In genomic region chr9:57688158-57688557, GRCm38 (mm10) we compare ENCODE assay signal across 8 mouse cellular contexts. TPM values are rescaled to one million over a fixed set of nuclear protein-coding genes. Genes with fewer than 3 reads are reported as not detected.
DNase-seq lines count a peak whose midpoint lies in the region; ATAC-seq and TF ChIP-seq lines count a peak whose summit lies in the region.

No protein-coding gene starts in this region.

- no peaks in the 10 kb centered on the region for H3K27me3 ChIP-seq in thymus, adult 2 months (ENCODE audit: control insufficient read depth, insufficient read depth, low read length)
- H3K27me3 ChIP-seq in splenic B cell, adult 2 months (ENCODE audit: control insufficient read depth, insufficient read depth, low read length, poor library complexity, severe bottlenecking): no peaks in the 10 kb centered on the region; the same call in 1 of the 2 replicates
- H3K27me3 ChIP-seq in hindbrain, embryonic 14.5 days (ENCODE audit: control insufficient read depth, insufficient read depth, low read length): no peaks in the 10 kb centered on the region

- no peak overlapping the region for H3K4me3 ChIP-seq in thymus, adult 2 months (ENCODE audit: control insufficient read depth, insufficient read depth, low read length)
- no peak overlapping the region for H3K4me3 ChIP-seq in hindbrain, embryonic 14.5 days (replicated peaks; ENCODE audit: low read length)

- TF ChIP-seq POLR2A in thymus, adult 2 months (IDR thresholded peaks at IDR 0.05; ENCODE audit: control insufficient read depth, extremely low read depth, insufficient read depth, low read length, poor library complexity): no peak

- no peak overlapping the region for H3K9ac ChIP-seq in hindbrain, embryonic 14.5 days

- no peak for ATAC-seq in hindbrain, embryonic 14.5 days (ENCODE audit: low FRiP score)

- peak; percentile 14 to 19 for DNase-seq in cerebellum, postnatal 10 days
- no peak for DNase-seq in cerebellum, postnatal 36 days
- DNase-seq in thymus, adult 2 months: peak; percentile 37
- no peak for DNase-seq in thymus, adult 18-20 months
- peak; percentile 54 to 71 for DNase-seq in kidney, postnatal 36 days
- DNase-seq in splenic B cell, adult 2 months (ENCODE audit: low read depth, low spot score): peak; percentile 35
- DNase-seq in heart, adult 9 months (ENCODE audit: low spot score in 2 of 2): no peak
- DNase-seq in hindbrain, embryonic 14.5 days (ENCODE audit: low spot score): no peak

- no peak for TF ChIP-seq CTCF in thymus, adult 2 months (IDR thresholded peaks at IDR 0.05; ENCODE audit: borderline replicate concordance, control insufficient read depth, extremely low read depth, insufficient read depth, low read length, poor library complexity)

- 70% methylated on average over 2 of the region's 2 CpGs for WGBS in thymus, adult 2 months
- WGBS in hindbrain, embryonic 14.5 days: 54% methylated on average over 2 of the region's 2 CpGs

- no peak overlapping the region for H3K4me2 ChIP-seq in hindbrain, embryonic 14.5 days (replicated peaks)

- no peaks in the 10 kb centered on the region for H3K36me3 ChIP-seq in thymus, adult 2 months (ENCODE audit: control insufficient read depth, insufficient read depth, low read length)
- H3K36me3 ChIP-seq in splenic B cell, adult 2 months (ENCODE audit: control insufficient read depth, insufficient read depth, low read length, poor library complexity, severe bottlenecking): no peaks in the 10 kb centered on the region
- H3K36me3 ChIP-seq in hindbrain, embryonic 14.5 days (replicated peaks; ENCODE audit: control insufficient read depth, insufficient read depth): no peaks in the 10 kb centered on the region

- H3K9me3 ChIP-seq in hindbrain, embryonic 14.5 days (ENCODE audit: control insufficient read depth, low read length): no peaks in the 10 kb centered on the region

- H3K27ac ChIP-seq in thymus, adult 2 months (ENCODE audit: control insufficient read depth, insufficient read depth, low read length): no peak overlapping the region
- no peak overlapping the region for H3K27ac ChIP-seq in hindbrain, embryonic 14.5 days

- peaks cover 9% of the 10 kb centered on the region for H3K4me1 ChIP-seq in thymus, adult 2 months (replicated peaks; ENCODE audit: control insufficient read depth, insufficient read depth, low read length)
- no peaks in the 10 kb centered on the region for H3K4me1 ChIP-seq in hindbrain, embryonic 14.5 days (replicated peaks; ENCODE audit: control insufficient read depth, insufficient read depth, low read length)

RNA-seq across cellular contexts. Expression of gene Cyp1a1, which starts 0.4 kb away (rescaled TPM):
- polyA plus RNA-seq in thymus, adult 2 months (2012; rRNA removed): 0.15 and 0.24 TPM in 2 replicates
- 0.10 and 0.24 TPM in 2 replicates for polyA plus RNA-seq in hindbrain, embryonic 14.5 days (2014; fragmentation: Nextera tagmentation; extraction: Ambion mirVana)

RNA-seq across cellular contexts. Expression of gene Cyp1a2, which starts 4.7 kb away (rescaled TPM):
- polyA plus RNA-seq in thymus, adult 2 months (2012; rRNA removed): 1.1 and 2.5 TPM in 2 replicates
- not detected in 2 replicates for polyA plus RNA-seq in hindbrain, embryonic 14.5 days (2014; fragmentation: Nextera tagmentation; extraction: Ambion mirVana)

RNA-seq across cellular contexts. Expression of gene Edc3, which starts 20.2 kb away (rescaled TPM):
- 31.4 and 31.7 TPM in 2 replicates for polyA plus RNA-seq in thymus, adult 2 months (2012; rRNA removed)
- 22.1 and 23.5 TPM in 2 replicates for polyA plus RNA-seq in hindbrain, embryonic 14.5 days (2014; fragmentation: Nextera tagmentation; extraction: Ambion mirVana)

RNA-seq across cellular contexts. Expression of gene Csk, which starts 34.7 kb away (rescaled TPM):
- 245 and 301 TPM in 2 replicates for polyA plus RNA-seq in thymus, adult 2 months (2012; rRNA removed)
- 41.0 and 43.1 TPM in 2 replicates for polyA plus RNA-seq in hindbrain, embryonic 14.5 days (2014; fragmentation: Nextera tagmentation; extraction: Ambion mirVana)

Comparison
In these comparisons a context has a peak if more than half of its experiments do, and no peak if none do; other contexts are left out.
1. DNase-seq: peak in cerebellum, postnatal 10 days (2 of 2), thymus, adult 2 months (single experiment), kidney, postnatal 36 days (2 of 2) and splenic B cell, adult 2 months (single experiment); none in cerebellum, postnatal 36 days (0 of 2), thymus, adult 18-20 months (0 of 2), heart, adult 9 months (0 of 2) and hindbrain, embryonic 14.5 days (single experiment).